Comparison of ENCODE assay signal across 11 mouse cellular contexts in genomic region chr11:19965664-19966063, GRCm38 (mm10). TPM values are rescaled to one million over a fixed set of nuclear protein-coding genes. Genes with fewer than 3 reads are reported as not detected.
DNase-seq lines count a peak whose midpoint lies in the region; ATAC-seq and TF ChIP-seq lines count a peak whose summit lies in the region.
"Had no signal": no experiment of that assay in that cellular context is flagged by ENCODE, and none has a peak within 500 bp of the region (broad histone marks: within the 10 kb centered on the region; RNA-seq: fewer than 3 reads in every experiment).

No protein-coding gene starts in this region.

- H3K27me3 ChIP-seq in kidney, embryonic 15.5 days = no peaks in the 10 kb centered on the region
- H3K27me3 ChIP-seq in embryonic facial prominence, embryonic 15.5 days = no peaks in the 10 kb centered on the region
- no peaks in the 10 kb centered on the region for H3K27me3 ChIP-seq in thymus, adult 2 months (ENCODE audit: control insufficient read depth, insufficient read depth, low read length)
- H3K27me3 ChIP-seq: embryonic facial prominence, embryonic 12.5 days; limb, embryonic 13.5 days; megakaryocyte, embryonic 14.5 days had no signal

- H3K27ac ChIP-seq in gastrocnemius, adult 2 months = peak overlapping the region; percentile 82
- H3K27ac ChIP-seq in kidney, embryonic 15.5 days = peak overlapping the region; percentile 88
- H3K27ac ChIP-seq in embryonic facial prominence, embryonic 15.5 days (replicated peaks) = peak overlapping the region; percentile 45; the same call in 1 of the 2 replicates
- H3K27ac ChIP-seq in thymus, adult 2 months (ENCODE audit: control insufficient read depth, insufficient read depth, low read length) = no peak overlapping the region
- H3K27ac ChIP-seq: embryonic facial prominence, embryonic 12.5 days; limb, embryonic 13.5 days had no signal

- DNase-seq in gastrocnemius, adult 2 months = no peak
- DNase-seq in gastrocnemius, adult 18-20 months (ENCODE audit: low spot score) = no peak
- no peak for DNase-seq in kidney, postnatal 4 days
- peak; percentile 41 for DNase-seq in naive thymus-derived CD4-positive, alpha-beta T cell, adult 2 months (ENCODE audit: low read depth)
- DNase-seq in thymus, adult 2 months = no peak

- H3K9ac ChIP-seq in kidney, embryonic 15.5 days = no peak overlapping the region
- H3K9ac ChIP-seq in embryonic facial prominence, embryonic 15.5 days = no peak overlapping the region
- H3K9ac ChIP-seq: embryonic facial prominence, embryonic 12.5 days; limb, embryonic 13.5 days had no signal

- no peak for TF ChIP-seq POLR2A in thymus, adult 2 months (IDR thresholded peaks at IDR 0.05; ENCODE audit: control insufficient read depth, extremely low read depth, insufficient read depth, low read length, poor library complexity)

- peak overlapping the region; percentile 39 for H3K4me3 ChIP-seq in gastrocnemius, adult 2 months
- no peak overlapping the region for H3K4me3 ChIP-seq in kidney, embryonic 15.5 days (replicated peaks)
- H3K4me3 ChIP-seq in embryonic facial prominence, embryonic 15.5 days (replicated peaks) = no peak overlapping the region
- no peak overlapping the region for H3K4me3 ChIP-seq in thymus, adult 2 months (ENCODE audit: control insufficient read depth, insufficient read depth, low read length)
- H3K4me3 ChIP-seq: embryonic facial prominence, embryonic 12.5 days; limb, embryonic 13.5 days had no signal

- WGBS in kidney, embryonic 15.5 days = 73% methylated on average over 4 of the region's 4 CpGs
- 80% methylated on average over 4 of the region's 4 CpGs for WGBS in embryonic facial prominence, embryonic 15.5 days
- 32% methylated on average over 4 of the region's 4 CpGs for WGBS in thymus, adult 2 months

- ATAC-seq in kidney, embryonic 15.5 days (replicated peaks; ENCODE audit: low FRiP score) = no peak
- no peak for ATAC-seq in embryonic facial prominence, embryonic 15.5 days (ENCODE audit: insufficient number of reproducible peaks, low FRiP score, low TSS enrichment, low read depth)
- ATAC-seq in monocyte, adult 5-6 weeks (replicated peaks; ENCODE audit: insufficient number of reproducible peaks, low FRiP score, low TSS enrichment, poor library complexity, severe bottlenecking) = no peak; the same call in 1 of the 2 replicates

- 0 out of 2 replicates have a peak overlapping the region, but pooled peaks have one; percentile 33 for H3K4me2 ChIP-seq in kidney, embryonic 15.5 days
- no peak overlapping the region for H3K4me2 ChIP-seq in embryonic facial prominence, embryonic 15.5 days (replicated peaks)
- H3K4me2 ChIP-seq: embryonic facial prominence, embryonic 12.5 days; limb, embryonic 13.5 days had no signal

- intact Hi-C loops in gastrocnemius, adult 2 months (cut with DNase I) = no loop called here

- H3K4me1 ChIP-seq in kidney, embryonic 15.5 days = peaks cover 94% of the 10 kb centered on the region
- H3K4me1 ChIP-seq in embryonic facial prominence, embryonic 15.5 days = peaks cover 57% of the 10 kb centered on the region
- peaks cover 35% of the 10 kb centered on the region for H3K4me1 ChIP-seq in thymus, adult 2 months (replicated peaks; ENCODE audit: control insufficient read depth, insufficient read depth, low read length)

- TF ChIP-seq CTCF in gastrocnemius, adult 2 months (IDR thresholded peaks at IDR 0.05) = no peak
- no peak for TF ChIP-seq CTCF in thymus, adult 2 months (IDR thresholded peaks at IDR 0.05; ENCODE audit: borderline replicate concordance, control insufficient read depth, extremely low read depth, insufficient read depth, low read length, poor library complexity)

- H3K36me3 ChIP-seq in kidney, embryonic 15.5 days = peaks cover 2% of the 10 kb centered on the region; the same call in 1 of the 2 replicates
- 0 out of 2 replicates have a peak, but pooled peaks cover 7% of the 10 kb centered on the region for H3K36me3 ChIP-seq in embryonic facial prominence, embryonic 15.5 days
- no peaks in the 10 kb centered on the region for H3K36me3 ChIP-seq in thymus, adult 2 months (ENCODE audit: control insufficient read depth, insufficient read depth, low read length)
- H3K36me3 ChIP-seq: embryonic facial prominence, embryonic 12.5 days; limb, embryonic 13.5 days had no signal

- no peaks in the 10 kb centered on the region for H3K9me3 ChIP-seq in kidney, embryonic 15.5 days (replicated peaks)
- H3K9me3 ChIP-seq in embryonic facial prominence, embryonic 15.5 days (replicated peaks) = no peaks in the 10 kb centered on the region
- H3K9me3 ChIP-seq: embryonic facial prominence, embryonic 12.5 days; limb, embryonic 13.5 days; megakaryocyte, embryonic 14.5 days had no signal

RNA-seq across cellular contexts. Expression of gene Spred2, which starts 41.5 kb away (rescaled TPM):
- total RNA-seq in gastrocnemius, adult 2 months (2021) = 1 to 10 TPM; 5.6 to 7.8 TPM
- total RNA-seq in gastrocnemius, adult 18-20 months (2021) = 1 to 10 TPM; 4.1 to 6.4 TPM
- polyA plus RNA-seq in kidney, embryonic 15.5 days (2015; fragmentation: Nextera tagmentation; extraction: Ambion mirVana) = 9.8 and 11.0 TPM in 2 replicates
- polyA plus RNA-seq in embryonic facial prominence, embryonic 15.5 days (2015; fragmentation: Nextera tagmentation; extraction: Ambion mirVana) = 8.5 and 9.7 TPM in 2 replicates
- 4.4 to 10.0 TPM (median 6.4 TPM) in 3 replicates for total RNA-seq in monocyte, adult 5-6 weeks (2017)
- 25.4 and 34.0 TPM in 2 replicates for polyA plus RNA-seq in thymus, adult 2 months (2012; rRNA removed)
